Mouse (Mus musculus) neutrophil, adult 65 days (primary cell): Measurements from ENCODE around the gene Cyp26b1. TPM values are rescaled to one million over a fixed set of nuclear protein-coding genes. Genes with fewer than 3 reads are reported as not detected.

Experiments
- total RNA-seq: library from RNA; stranded (reverse); gene quantifications from 2 replicates; pipeline ENCODE4 v1.2.4, GENCODE M21; 2023

The Cyp26b1 gene
- 0.18 TPM in 1 of 2 replicates, not detected in the other for total RNA-seq

GRCm38 (mm10) chr6:84593693-84594092 lies at the start of gene Cyp26b1:
Gene Cyp26b1, minus strand, starts transcription at chr6:84593908.

